ENCODE assay signal across 8 mouse cellular contexts in the genomic region with DNA sequence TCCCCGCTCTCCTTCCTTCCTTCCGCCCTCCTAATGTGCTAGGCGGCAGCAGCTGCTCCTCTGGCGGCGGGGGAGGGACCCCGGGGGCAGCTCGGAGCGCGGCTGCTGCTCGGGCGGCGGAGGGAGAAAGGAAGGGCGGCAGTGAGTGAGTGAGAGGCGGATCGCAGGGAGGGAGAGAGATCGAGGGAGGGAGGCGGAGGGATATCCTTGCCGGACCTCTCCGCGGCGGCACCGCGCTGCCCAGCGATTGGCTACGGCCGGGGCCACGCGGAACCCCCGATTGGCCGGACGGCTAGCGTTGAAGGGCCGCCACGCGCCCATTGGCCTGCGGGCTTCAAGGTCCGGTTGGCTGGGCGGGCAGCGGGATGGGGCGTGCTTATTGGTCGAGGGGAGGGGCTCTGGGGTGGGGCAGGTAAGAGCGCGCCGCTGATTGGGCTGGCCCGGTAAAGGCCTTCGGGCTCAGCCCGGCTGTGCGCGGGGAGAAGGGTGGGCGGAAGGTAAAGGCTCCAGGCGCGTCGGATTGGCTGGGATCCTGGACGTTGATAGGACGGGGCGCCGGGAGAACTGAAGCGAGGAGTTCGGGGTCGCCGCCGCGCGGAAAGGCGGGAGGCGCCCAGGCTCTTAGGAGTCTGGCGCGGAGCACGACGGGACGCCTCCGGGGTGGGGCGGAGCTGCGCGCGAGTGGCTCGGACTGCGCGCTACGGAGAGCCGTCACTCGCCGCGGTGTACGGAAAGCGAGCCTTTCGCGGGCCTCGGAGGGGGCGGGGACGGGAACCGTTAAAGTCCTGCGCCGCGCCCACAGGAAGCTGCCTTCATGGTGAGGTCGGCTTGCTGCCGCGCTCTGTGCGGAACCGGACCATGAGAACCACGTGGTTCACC. TPM values are rescaled to one million over a fixed set of nuclear protein-coding genes. Genes with fewer than 3 reads are reported as not detected.
DNase-seq lines count a peak whose midpoint lies in the region; ATAC-seq and TF ChIP-seq lines count a peak whose summit lies in the region.

Gene Kpnb1, minus strand, starts transcription at position 118 of the 879 bp plus-strand sequence.

- peak; percentile 66 for TF ChIP-seq POLR2A in lung, adult 2 months (IDR thresholded peaks at IDR 0.05; ENCODE audit: borderline replicate concordance, extremely low read depth, low read depth, low read length)

- no peaks in the 10 kb centered on the region for H3K27me3 ChIP-seq in forebrain, embryonic 15.5 days

- H3K9me3 ChIP-seq in ES-E14 (ENCODE audit: control insufficient read depth, insufficient read depth, low read depth, low read length), result no peaks in the 10 kb centered on the region
- H3K9me3 ChIP-seq in forebrain, embryonic 15.5 days, result no peaks in the 10 kb centered on the region

- peak within 1 kb of the TSS; percentile 99 for H3K27ac ChIP-seq in ES-E14 (ENCODE audit: insufficient read depth, low read depth, low read length, poor library complexity, severe bottlenecking)
- peak within 1 kb of the TSS; percentile 98 for H3K27ac ChIP-seq in forebrain, embryonic 15.5 days (replicated peaks)

- H3K4me2 ChIP-seq in forebrain, embryonic 15.5 days (replicated peaks), result peak within 1 kb of the TSS; percentile 92

- WGBS in forebrain, embryonic 15.5 days, result 1% methylated on average over 90 of the region's 101 CpGs
- under 1% methylated on average over 99 of the region's 101 CpGs for WGBS in lung, adult 2 months

- peak within 1 kb of the TSS; percentile 99 for H3K9ac ChIP-seq in ES-E14 (ENCODE audit: insufficient read depth, low read depth, low read length, poor library complexity, severe bottlenecking)
- peak within 1 kb of the TSS; percentile 90 for H3K9ac ChIP-seq in forebrain, embryonic 15.5 days (replicated peaks)

- TF ChIP-seq CTCF in lung, adult 2 months (IDR thresholded peaks at IDR 0.05; ENCODE audit: insufficient read depth, low read length), result no peak

- intact Hi-C loops in heart, postnatal 25 days (cut with DNase I), result no loop called here

- H3K36me3 ChIP-seq in ES-E14 (ENCODE audit: control insufficient read depth, insufficient read depth, low read length, poor library complexity, severe bottlenecking), result peaks cover 19% of the 10 kb centered on the region
- peaks cover 29% of the 10 kb centered on the region for H3K36me3 ChIP-seq in forebrain, embryonic 15.5 days

- DNase-seq in ES-E14 (ENCODE audit: low read depth, low spot score), result peak; percentile 97
- peak; percentile 99 for DNase-seq in cerebellum, adult 11-12 months
- peak; percentile 99 for DNase-seq in heart, postnatal 25 days (ENCODE audit: low spot score)
- peak; percentile 99 for DNase-seq in layer of hippocampus, adult 18-20 months (ENCODE audit: low spot score in 2 of 2)
- DNase-seq in lung, adult 2 months, result peak; percentile 95
- DNase-seq in thymus, adult 18-20 months, result peak; percentile 99

- ATAC-seq in forebrain, embryonic 15.5 days (replicated peaks), result peak; percentile 98
- peak; percentile 75 for ATAC-seq in neutrophil, adult 5-6 weeks (ENCODE audit: extremely low read depth, insufficient number of reproducible peaks, low FRiP score, poor library complexity, severe bottlenecking)

- peak within 1 kb of the TSS; percentile 99 for H3K4me3 ChIP-seq in ES-E14 (ENCODE audit: insufficient read depth in 1 of 2, low read depth in 1 of 2, low read length in 2 of 2, poor library complexity in 1 of 2, severe bottlenecking in 1 of 2)
- H3K4me3 ChIP-seq in forebrain, embryonic 15.5 days, result peak within 1 kb of the TSS; percentile 99
- peak within 1 kb of the TSS; percentile 82 for H3K4me3 ChIP-seq in lung, adult 2 months (replicated peaks; ENCODE audit: extremely low read depth, low read depth, low read length)

- H3K4me1 ChIP-seq in ES-E14 (ENCODE audit: control insufficient read depth in 2 of 2, insufficient read depth in 2 of 2, low read length in 2 of 2, poor library complexity in 1 of 2), result peaks cover 9 to 10% of the 10 kb centered on the region in 2 experiments; a peak in 3 of 4 replicates
- peaks cover 36% of the 10 kb centered on the region for H3K4me1 ChIP-seq in forebrain, embryonic 15.5 days
- no peaks in the 10 kb centered on the region for H3K4me1 ChIP-seq in lung, adult 2 months (ENCODE audit: control insufficient read depth, insufficient read depth, low read length)

- in situ Hi-C loops in ES-E14 (cut with MboI; ENCODE audit: low sequenced_read_pairs in 2 of 2, unreplicated experiment in 2 of 2), result no loop called here

TF ChIP-seq in ES-E14, 5 proteins besides CTCF, POLR2A, EP300 and RAD21:
- TF ChIP-seq ZC3H11A (IDR thresholded peaks at IDR 0.05; ENCODE audit: borderline replicate concordance, low read depth, low read length) (no peak), CHD2 (IDR thresholded peaks at IDR 0.05; ENCODE audit: low read depth, low read length) (peak; percentile 93), ZNF384 (IDR thresholded peaks at IDR 0.05; ENCODE audit: low read depth, low read length) (no peak), MAFK (IDR thresholded peaks at IDR 0.05; ENCODE audit: insufficient read depth, low read depth, low read length) (no peak), HCFC1 (IDR thresholded peaks at IDR 0.05; ENCODE audit: borderline replicate concordance, insufficient read depth, low read length) (peak; percentile 54; the same call in 1 of the 2 replicates)

RNA-seq across cellular contexts. Expression of gene Kpnb1, which starts in this region (rescaled TPM):
- 272 and 369 TPM in 2 replicates for total RNA-seq in ES-E14 (2012; rRNA removed)
- 40.6 and 41.8 TPM in 2 replicates for polyA plus RNA-seq in forebrain, embryonic 15.5 days (2015; fragmentation: Nextera tagmentation; extraction: Ambion mirVana)
- 10 to 100 TPM; 80.0 to 81.2 TPM for total RNA-seq in heart, postnatal 25 days (2021)
- total RNA-seq in layer of hippocampus, adult 18-20 months (2021), result 100 to 1,000 TPM; 125 to 130 TPM
- polyA plus RNA-seq in lung, adult 2 months (2012; rRNA removed), result 18.7 and 32.0 TPM in 2 replicates
- 149 and 179 TPM in 2 replicates for total RNA-seq in neutrophil, adult 5-6 weeks (2017)

Comparison
In these comparisons a context has a peak if more than half of its experiments do, and no peak if none do; other contexts are left out.
1. Peak in every context shown above with its lines: DNase-seq, ATAC-seq, H3K4me3 ChIP-seq and H3K27ac ChIP-seq.